Mouse (Mus musculus) kidney, embryonic 14.5 days (tissue): ENCODE measurements around the gene Grem1. TPM values are rescaled to one million over a fixed set of nuclear protein-coding genes. Genes with fewer than 3 reads are reported as not detected.

Experiments used
- ATAC-seq: fragments of 200-750 bp; cut with Nextera tagmentation; 2 replicates; pipeline ENCODE4 v1.8.0; 2017; ENCODE audit warnings: moderate number of reproducible peaks, mild to moderate bottlenecking, moderate TSS enrichment, moderate library complexity; ENCODE audit not compliant: low FRiP score, low TSS enrichment
- H3K27ac ChIP-seq: fragments of 300-500 bp; sonication (generic); 2 replicates; pipeline ENCODE4 v1.5.1; 2014; ENCODE audit warnings: low read depth, mild to moderate bottlenecking, low read length, moderate library complexity, mixed read lengths
- H3K27me3 ChIP-seq: fragments of 300-500 bp; sonication (generic); 2 replicates; pipeline ENCODE4 v1.6.1; 2014; ENCODE audit warnings: mild to moderate bottlenecking, low read length; ENCODE audit not compliant: control insufficient read depth, insufficient read depth
- H3K36me3 ChIP-seq: fragments of 300-500 bp; sonication (generic); 2 replicates; pipeline ENCODE4 v1.6.1; 2014; ENCODE audit warnings: low read length, mixed read lengths; ENCODE audit not compliant: control insufficient read depth, insufficient read depth
- H3K4me1 ChIP-seq: fragments of 300-500 bp; sonication (generic); 2 replicates; pipeline ENCODE4 v1.6.1; 2014; ENCODE audit warnings: low read length, mixed read lengths; ENCODE audit not compliant: control insufficient read depth, insufficient read depth
- H3K4me2 ChIP-seq: fragments of 300-500 bp; sonication (generic); replicated peaks from 2 replicates; pipeline ENCODE4 v1.6.1; 2014; ENCODE audit warnings: low read depth, mild to moderate bottlenecking, low read length
- H3K4me3 ChIP-seq: fragments of 300-500 bp; sonication (generic); 2 replicates; pipeline ENCODE4 v1.5.1; 2014; ENCODE audit warnings: mild to moderate bottlenecking, low read length
- H3K9ac ChIP-seq: fragments of 300-500 bp; sonication (generic); 2 replicates; pipeline ENCODE4 v1.6.1; 2014; ENCODE audit warnings: low read depth, mild to moderate bottlenecking, low read length, moderate library complexity
- H3K9me3 ChIP-seq: fragments of 300-500 bp; sonication (generic); 2 replicates; pipeline ENCODE4 v1.6.1; 2016; ENCODE audit warnings: low read length; ENCODE audit not compliant: control insufficient read depth
- WGBS: fragments of 180-500 bp; shearing (Covaris S2); extraction: QIAGEN DNeasy Blood & Tissue Kit; methylation state at CpG from one replicate; pipeline ENCODE4 v1.1.7; 2014; 5-methylcytosine and 5-hydroxymethylcytosine counted together
- polyA plus RNA-seq: library from polyadenylated mRNA; unstranded; fragments of >200 nt; fragmentation: Nextera tagmentation; extraction: Ambion mirVana; gene quantifications from 2 replicates; pipeline ENCODE4 v1.2.1, GENCODE M21; 2014

Gene Grem1
- polyA plus RNA-seq, 1 experiment from 2014 or later = 0.31 TPM

DNA sequence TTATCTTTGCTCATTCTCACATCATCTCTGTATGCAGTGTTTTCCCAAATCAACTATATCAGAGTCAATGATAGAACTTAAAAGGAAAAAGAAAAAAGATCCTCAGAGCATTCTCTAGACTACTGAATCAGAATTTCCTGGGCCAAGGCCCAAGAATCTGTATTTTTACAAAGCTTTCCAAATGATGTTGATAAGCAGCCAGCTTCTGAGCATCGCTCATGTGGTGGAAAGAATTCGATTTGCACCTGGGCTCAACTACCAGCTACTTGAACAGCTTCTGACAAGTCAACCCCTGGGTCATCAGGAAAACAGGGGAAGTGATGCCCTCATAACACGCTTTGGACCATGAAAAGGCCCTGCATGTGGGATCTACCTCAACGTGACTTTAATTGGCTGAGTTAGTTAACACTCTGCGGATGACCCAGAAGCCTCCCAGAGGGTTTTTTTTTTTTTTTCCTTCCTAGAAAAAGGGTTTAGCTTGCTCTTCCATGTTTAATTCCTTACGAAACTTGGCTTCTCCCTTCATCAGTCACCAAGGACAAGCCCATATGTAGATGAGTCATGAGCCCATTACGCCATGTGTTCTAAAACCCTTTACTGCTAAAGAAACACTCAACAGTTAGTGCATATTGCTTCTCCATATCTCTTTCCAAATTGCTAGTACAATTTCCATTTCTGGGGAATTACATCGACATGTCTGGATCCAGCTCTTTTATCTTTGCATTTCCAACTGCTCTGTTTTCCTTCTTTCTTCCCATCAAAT, 10.3 kb upstream of the Grem1 start:
- WGBS = 86% methylated on average over 8 of the region's 8 CpGs
- no peak for ATAC-seq
- no peaks in the 10 kb centered on the region for H3K4me1 ChIP-seq
- no peaks in the 10 kb centered on the region for H3K27me3 ChIP-seq
- no peak overlapping the region for H3K4me2 ChIP-seq
- H3K9me3 ChIP-seq = no peaks in the 10 kb centered on the region
- H3K36me3 ChIP-seq = no peaks in the 10 kb centered on the region
- H3K9ac ChIP-seq = no peak overlapping the region
- H3K4me3 ChIP-seq = no peak overlapping the region
- no peak overlapping the region for H3K27ac ChIP-seq

DNA sequence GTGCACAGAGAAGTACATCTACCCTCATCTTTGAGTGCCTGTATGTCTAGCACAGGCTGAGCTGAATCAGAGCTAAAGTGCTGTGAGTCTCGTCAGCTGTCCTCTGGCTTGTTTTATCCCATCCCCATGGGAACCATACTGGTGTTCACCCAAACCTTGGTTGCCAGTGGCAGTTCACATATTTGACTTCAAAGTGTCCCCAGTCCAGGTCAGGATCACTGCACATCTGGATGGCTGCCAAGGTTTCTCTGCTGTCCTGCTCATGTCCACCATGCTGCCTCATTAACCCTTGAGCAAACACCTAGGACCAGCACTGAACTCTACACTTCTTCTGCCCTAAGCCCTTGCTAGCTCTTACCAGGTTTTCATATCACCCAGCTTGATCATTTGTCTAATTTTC, 7.4 kb upstream of the Grem1 start:
- Histone ChIP-seq H3K27ac (no peak overlapping the region), H3K9ac (no peak overlapping the region), H3K36me3 (no peaks in the 10 kb centered on the region), H3K4me2 (no peak overlapping the region), H3K4me3 (no peak overlapping the region), H3K9me3 (no peaks in the 10 kb centered on the region), H3K27me3 (no peaks in the 10 kb centered on the region), H3K4me1 (no peaks in the 10 kb centered on the region)
- 48% methylated on average over 1 of the region's 1 CpGs for WGBS
- no peak for ATAC-seq

DNA sequence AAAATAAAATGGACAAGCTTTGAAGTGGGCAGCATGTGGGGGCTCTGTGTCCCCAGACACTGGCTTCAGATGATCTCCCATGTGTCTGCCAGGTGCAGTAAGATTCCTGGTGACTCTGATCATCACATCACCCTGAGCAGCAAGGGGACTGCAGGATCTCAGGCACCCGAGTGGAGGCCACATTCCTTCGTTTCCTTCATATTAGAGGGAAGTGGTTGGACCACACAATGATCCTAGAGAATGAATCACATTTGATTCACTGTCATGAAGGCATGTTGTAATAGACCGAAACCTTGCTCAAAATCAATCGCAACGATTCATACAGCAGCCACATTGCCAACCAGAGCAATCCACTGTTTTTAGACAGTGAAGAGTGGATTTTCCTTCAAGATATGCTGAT, 6.5 kb upstream of the Grem1 start:
- H3K27me3 ChIP-seq = peaks cover 6% of the 10 kb centered on the region
- H3K4me2 ChIP-seq = no peak overlapping the region
- no peaks in the 10 kb centered on the region for H3K9me3 ChIP-seq
- H3K27ac ChIP-seq = no peak overlapping the region
- no peaks in the 10 kb centered on the region for H3K36me3 ChIP-seq
- 89% methylated on average over 5 of the region's 5 CpGs for WGBS
- no peak overlapping the region for H3K9ac ChIP-seq
- no peak for ATAC-seq
- no peaks in the 10 kb centered on the region for H3K4me1 ChIP-seq
- no peak overlapping the region for H3K4me3 ChIP-seq

DNA sequence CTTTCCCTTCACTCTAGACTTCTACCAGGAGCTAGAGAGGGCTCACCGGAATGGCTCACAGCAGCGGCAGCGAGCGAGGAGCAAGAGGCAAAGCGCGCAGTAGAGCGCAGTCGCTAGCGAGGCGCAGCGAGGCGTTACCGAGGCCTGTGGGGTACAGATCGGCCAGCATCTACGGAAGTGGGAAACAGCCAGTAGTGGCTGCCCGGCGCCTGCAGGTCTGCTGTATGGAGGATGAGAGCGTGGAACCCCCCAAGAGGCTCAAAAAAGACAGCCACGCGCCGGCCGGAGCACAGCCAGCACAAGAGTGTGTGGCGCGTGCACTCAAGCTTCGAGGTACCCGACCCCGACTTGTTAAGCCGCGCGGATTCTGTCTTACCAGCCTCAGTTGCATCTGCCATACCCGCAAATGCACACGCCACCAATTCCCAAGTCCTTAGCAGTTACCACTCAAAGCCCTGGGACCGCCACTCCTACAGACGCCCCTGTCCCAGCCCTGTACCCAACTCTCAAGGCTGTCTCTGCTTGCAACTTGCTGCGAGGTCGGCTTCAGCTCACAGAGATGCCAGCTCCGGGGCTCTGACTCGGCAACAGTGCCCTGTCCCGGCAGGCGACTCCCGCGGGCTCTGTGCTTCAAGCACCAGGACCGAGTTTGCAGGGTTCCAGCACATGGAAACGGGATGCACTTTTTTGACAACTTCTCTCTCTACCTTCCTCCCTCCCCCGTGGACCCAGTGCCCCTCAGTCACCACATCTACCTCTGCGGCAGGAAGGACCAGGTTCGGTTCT, 728 bp downstream of the Grem1 start:
- H3K36me3 ChIP-seq = no peaks in the 10 kb centered on the region
- peak overlapping the region; percentile 37; the same call in 1 of the 2 replicates for H3K9ac ChIP-seq
- peak; percentile 79 for ATAC-seq
- no peak overlapping the region for H3K27ac ChIP-seq
- H3K4me2 ChIP-seq = peak overlapping the region; percentile 83
- peaks cover 42% of the 10 kb centered on the region for H3K27me3 ChIP-seq
- peaks cover 14% of the 10 kb centered on the region; the same call in 1 of the 2 replicates for H3K4me1 ChIP-seq
- under 1% methylated on average over 47 of the region's 47 CpGs for WGBS
- no peaks in the 10 kb centered on the region for H3K9me3 ChIP-seq
- H3K4me3 ChIP-seq = peak overlapping the region; percentile 47

DNA sequence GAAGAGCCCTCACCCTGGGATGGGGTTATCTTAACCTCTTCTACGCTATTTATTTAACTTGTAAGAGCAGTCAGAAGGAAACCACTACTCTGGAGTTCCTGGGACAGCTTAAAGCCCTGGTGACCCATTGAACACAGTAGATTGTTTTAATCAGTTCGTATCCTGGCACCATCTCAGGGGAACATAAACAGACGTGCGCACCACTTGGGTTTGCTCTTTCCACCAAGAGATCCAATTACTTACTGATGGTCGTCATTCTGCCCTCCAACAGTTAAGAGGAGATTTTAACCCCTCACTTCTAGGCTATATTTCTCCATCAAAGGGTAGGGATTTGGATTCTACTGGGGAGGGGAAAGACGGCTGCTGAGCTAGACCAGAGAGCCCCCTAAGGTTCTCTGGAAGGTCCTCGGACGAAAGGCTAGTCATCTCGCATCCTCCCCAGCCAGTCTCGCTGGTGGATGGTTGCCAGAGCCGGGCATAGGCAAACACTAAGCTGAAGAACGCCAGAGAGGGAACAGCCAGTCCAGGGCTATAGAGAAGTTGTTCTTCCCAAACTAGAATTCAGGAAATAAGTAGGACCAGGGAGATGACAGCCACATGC, 1.4 kb downstream of the Grem1 start:
- peak; percentile 11; the same call in 1 of the 2 replicates for ATAC-seq
- Histone ChIP-seq H3K27me3 (peaks cover 42% of the 10 kb centered on the region), H3K9me3 (no peaks in the 10 kb centered on the region), H3K4me2 (peak overlapping the region; percentile 83), H3K9ac (peak overlapping the region; percentile 37; the same call in 1 of the 2 replicates), H3K4me3 (peak overlapping the region; percentile 47), H3K27ac (no peak overlapping the region), H3K4me1 (peaks cover 14% of the 10 kb centered on the region; the same call in 1 of the 2 replicates), H3K36me3 (no peaks in the 10 kb centered on the region)
- WGBS = 1% methylated on average over 12 of the region's 12 CpGs

GRCm38 (mm10) chr2:113749721-113750120, 8.7 kb downstream of the Grem1 start:
- H3K27ac ChIP-seq = no peak overlapping the region
- H3K36me3 ChIP-seq = no peaks in the 10 kb centered on the region
- ATAC-seq = no peak
- H3K4me2 ChIP-seq = no peak overlapping the region
- H3K4me3 ChIP-seq = no peak overlapping the region
- no peaks in the 10 kb centered on the region for H3K9me3 ChIP-seq
- H3K27me3 ChIP-seq = no peaks in the 10 kb centered on the region
- 77% methylated on average over 12 of the region's 12 CpGs for WGBS
- H3K9ac ChIP-seq = no peak overlapping the region
- no peaks in the 10 kb centered on the region for H3K4me1 ChIP-seq

- ATAC-seq = no peak
- H3K4me3 ChIP-seq = no peak overlapping the region
These were observed 9.1 kb downstream of the Grem1 start for GRCm38 (mm10) chr2:113749309-113749708.

GRCm38 (mm10) chr2:113728581-113728980, 29.9 kb downstream of the Grem1 start:
- no peaks in the 10 kb centered on the region for H3K4me1 ChIP-seq
- no peak overlapping the region for H3K4me3 ChIP-seq
- no peak overlapping the region for H3K9ac ChIP-seq
- no peaks in the 10 kb centered on the region for H3K36me3 ChIP-seq
- ATAC-seq = no peak
- H3K27ac ChIP-seq = no peak overlapping the region
- no peaks in the 10 kb centered on the region for H3K9me3 ChIP-seq
- H3K4me2 ChIP-seq = no peak overlapping the region
- H3K27me3 ChIP-seq = no peaks in the 10 kb centered on the region
- WGBS = 90% methylated on average over 3 of the region's 3 CpGs

More at GRCm38 (mm10) chr2:113749309-113749708, 9.1 kb downstream of the Grem1 start:
- H3K4me1 ChIP-seq = no peaks in the 10 kb centered on the region
- no peaks in the 10 kb centered on the region for H3K9me3 ChIP-seq
- no peaks in the 10 kb centered on the region for H3K36me3 ChIP-seq
- no peaks in the 10 kb centered on the region for H3K27me3 ChIP-seq
- no peak overlapping the region for H3K4me2 ChIP-seq
- 92% methylated on average over 9 of the region's 9 CpGs for WGBS
- H3K27ac ChIP-seq = no peak overlapping the region
- H3K9ac ChIP-seq = no peak overlapping the region
